Mouse (Mus musculus): ENCODE data around the gene Frem2.

GRCm38 (mm10) chr3:53498351-53498905, 158.7 kb downstream of the Frem2 start:
- TF ChIP-seq CTCF (IDR thresholded peaks at IDR 0.05; ENCODE audit: low read depth) (no peak), EP300 (IDR thresholded peaks at IDR 0.05; ENCODE audit: low read depth) (no peak)

Data from liver, postnatal 0 days (tissue).